Mouse (Mus musculus) NIH3T3 (cell line): Measurements from ENCODE around the gene Rps6ka5.

Source experiments
- DNase-seq: peaks from one replicate; pipeline ENCODE4 v3.0.0-alpha.2; 2012; ENCODE audit warnings: low read depth

The Rps6ka5 gene

DNA sequence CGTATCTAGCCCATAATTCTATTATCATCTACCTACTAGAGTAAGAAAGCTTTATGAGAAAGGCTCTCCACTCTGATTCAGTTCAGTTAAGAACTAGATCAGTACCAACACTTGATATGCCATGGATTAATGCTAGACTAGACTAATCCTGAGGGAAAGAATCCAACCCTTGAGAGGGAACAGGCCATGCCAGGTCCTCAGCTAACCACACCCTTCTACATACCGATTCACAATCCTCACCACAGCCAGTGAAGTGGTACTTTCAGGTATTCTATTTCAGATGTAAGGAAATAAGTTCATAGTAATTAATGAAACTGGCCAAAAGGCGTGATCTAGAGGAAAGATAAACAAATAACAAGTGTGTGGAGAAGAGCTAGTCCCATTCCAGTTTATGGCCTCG lies 70.8 kb downstream of the Rps6ka5 start:
- DNase-seq = no peak

DNA sequence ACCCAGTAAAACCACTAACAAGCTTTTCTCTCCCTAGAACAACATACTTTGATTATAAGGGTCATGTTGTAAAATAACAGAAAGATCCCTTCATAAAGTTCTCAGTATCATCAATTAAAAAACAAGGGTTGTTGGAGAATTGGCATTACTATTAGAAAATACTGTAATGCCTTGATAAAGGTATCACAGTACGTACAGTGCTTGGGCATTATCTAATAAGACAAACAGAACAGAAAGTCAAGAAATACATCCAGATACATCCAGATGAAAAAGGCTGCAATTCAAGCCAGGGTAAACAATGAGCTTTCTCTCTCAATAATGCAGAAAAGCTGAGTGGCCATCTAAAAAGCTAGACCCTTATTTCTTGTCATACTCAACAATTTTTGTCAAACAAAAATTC lies 84.8 kb downstream of the Rps6ka5 start:
- DNase-seq = no peak

DNA sequence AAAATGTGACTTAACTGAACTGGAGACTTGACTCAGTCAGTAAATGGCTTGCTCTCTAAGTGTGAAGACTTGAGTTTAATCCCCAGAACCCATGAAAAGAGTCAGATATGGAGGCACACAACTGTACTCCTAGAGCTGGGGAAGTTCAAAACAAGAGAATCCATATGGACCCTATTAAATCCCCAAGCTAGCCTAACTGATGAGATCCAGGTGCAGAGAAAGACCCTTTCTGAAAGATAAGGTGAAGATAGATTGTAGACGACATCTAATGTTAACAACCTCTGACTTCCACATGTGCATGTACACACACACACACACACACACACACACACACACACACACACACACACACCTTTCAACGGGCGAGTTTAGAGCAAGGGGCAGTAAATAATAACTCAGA lies 86.1 kb downstream of the Rps6ka5 start:
- DNase-seq = no peak

DNA sequence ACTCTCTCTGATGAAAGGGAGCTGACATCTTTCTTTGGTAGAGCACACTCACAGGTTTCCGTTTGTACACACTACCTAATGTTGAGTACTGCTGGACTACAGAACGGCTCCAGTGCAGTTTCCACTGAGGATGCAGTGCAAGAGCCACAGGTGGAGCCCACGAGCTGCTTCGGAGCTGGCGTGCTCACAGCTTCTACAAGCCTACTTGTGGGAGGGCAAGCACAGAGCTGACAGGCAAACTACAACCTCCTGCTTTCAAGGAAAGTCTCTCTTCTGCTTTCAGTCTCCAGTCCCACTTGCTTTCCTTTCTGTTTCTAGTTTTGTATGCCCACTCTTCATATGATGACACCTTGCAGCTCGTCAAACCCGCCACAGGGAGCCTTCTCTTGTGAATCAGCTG lies 87.1 kb downstream of the Rps6ka5 start:
- peak; percentile 31 for DNase-seq

DNA sequence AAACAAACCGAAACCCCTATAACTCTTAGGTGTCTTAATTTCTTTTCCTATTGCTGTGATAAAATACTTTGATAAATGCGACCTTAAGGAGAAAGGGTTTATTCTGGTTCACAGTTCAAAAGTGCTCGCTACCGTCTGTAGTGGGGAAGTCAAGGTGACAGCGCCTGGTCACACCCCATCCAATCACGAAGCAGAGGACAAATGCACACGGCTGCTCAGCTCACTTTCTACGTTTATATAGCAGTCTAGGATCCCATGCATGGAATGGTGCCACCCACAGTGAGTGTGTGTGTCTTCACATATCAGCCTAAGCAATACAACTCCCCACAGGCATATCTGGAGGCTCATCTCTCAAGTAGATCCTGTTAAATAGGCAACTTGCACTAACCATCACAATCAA lies 88.9 kb downstream of the Rps6ka5 start:
- DNase-seq = no peak

DNA sequence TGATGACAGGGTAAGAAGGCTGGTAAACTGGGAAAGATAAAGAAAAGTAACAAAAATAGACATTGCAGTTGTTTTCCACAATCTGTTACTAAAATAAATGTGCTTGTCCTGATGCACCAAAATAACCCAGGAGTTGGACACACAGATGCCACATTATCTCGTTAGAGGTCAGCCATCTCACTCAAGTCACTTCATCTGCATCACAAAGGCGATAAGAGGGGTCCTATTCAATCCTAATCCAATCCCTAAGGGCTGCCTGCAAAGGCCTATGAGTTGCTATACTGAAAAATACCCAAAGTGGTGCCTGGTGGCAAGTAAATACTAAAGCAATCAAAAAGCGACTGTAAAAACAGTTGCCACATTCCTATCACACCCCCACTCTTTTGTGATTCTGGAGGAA lies 90.0 kb downstream of the Rps6ka5 start:
- no peak for DNase-seq

DNA sequence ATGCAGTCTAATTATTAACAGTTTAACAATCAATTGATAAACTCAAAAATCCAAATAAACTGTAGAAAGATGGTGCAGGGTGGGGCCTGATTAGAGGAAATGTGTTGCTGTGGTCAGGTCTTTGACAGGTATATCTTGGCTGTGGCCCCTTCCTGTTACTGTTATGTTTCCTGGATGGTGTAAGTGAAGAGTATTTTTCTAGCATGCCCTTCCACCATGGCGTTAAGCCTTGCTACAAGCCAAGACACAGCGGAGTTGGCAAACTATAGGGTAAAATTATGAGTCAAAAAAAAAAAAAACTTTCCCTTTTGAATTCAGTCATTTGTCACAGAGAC lies 90.5 kb downstream of the Rps6ka5 start:
- no peak for DNase-seq

DNA sequence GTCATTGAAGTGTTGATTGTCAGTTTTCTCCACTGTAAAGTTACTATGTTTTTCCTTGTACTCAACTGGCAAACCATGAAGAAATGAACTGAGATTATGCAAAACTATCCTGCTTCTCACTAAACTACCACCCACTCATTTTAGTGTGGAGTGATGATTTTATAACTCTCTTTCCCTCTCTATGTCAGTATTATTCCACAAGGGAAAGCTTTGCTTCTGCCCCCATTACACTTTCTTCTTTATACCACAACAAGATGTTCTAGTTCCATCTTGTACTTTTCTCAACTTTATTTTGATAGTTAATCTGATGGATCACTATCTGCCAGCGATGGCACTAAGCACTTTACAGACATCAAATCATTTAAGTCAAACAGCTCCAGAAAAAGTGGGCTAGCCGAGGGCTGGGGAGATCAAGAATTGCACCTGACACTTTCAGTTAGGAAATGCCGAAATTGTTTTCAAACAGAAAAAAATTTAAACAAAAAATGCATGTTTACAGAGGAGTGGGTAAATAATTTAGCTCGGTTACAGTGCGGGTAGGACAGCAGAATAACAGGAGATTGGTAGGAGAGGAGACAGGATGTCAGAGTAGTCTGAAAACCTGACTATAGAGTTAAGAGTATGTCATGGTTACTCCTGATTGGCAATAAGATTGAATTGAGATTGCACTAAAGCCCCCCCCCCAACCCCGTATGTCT lies 91.0 kb downstream of the Rps6ka5 start:
- no peak for DNase-seq

DNA sequence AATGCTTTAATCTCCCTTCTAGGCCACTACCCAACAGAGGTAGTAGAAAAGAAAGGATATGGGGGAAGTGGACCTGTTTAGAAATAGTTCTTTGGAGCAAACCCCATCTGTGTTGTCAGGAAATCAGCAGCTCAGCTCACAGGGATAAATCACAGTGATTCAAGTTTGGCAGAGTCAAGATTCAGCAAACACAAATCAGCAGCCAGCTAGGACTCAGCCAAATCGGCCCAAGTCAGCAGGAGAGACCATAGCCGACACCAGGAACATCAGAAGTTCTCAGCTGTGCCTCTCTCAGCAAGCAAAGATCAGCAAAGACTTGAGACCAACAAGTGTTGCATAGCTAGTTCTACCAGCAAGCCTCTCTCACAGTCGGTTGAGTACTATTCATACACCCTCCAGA lies 93.6 kb downstream of the Rps6ka5 start:
- no peak for DNase-seq

DNA sequence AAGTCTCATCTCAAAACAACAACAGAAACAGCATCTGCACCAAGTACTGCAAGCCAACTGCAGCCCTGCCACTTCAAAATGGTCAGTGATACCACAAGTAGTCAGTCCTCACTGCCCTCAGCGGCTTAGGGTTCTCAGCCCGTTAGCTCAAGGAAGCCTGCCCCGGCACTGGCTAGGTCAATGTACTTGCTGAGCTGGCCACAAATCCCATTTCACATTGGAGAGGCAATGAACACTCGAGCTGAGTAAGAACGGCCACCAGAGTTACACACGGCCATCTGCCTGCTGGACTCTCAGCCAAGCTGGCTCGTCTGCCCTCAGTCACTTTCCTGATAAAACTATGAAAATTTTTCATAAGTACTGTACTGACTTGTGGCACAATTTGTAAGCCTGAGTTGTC lies 95.5 kb downstream of the Rps6ka5 start:
- no peak for DNase-seq

DNA sequence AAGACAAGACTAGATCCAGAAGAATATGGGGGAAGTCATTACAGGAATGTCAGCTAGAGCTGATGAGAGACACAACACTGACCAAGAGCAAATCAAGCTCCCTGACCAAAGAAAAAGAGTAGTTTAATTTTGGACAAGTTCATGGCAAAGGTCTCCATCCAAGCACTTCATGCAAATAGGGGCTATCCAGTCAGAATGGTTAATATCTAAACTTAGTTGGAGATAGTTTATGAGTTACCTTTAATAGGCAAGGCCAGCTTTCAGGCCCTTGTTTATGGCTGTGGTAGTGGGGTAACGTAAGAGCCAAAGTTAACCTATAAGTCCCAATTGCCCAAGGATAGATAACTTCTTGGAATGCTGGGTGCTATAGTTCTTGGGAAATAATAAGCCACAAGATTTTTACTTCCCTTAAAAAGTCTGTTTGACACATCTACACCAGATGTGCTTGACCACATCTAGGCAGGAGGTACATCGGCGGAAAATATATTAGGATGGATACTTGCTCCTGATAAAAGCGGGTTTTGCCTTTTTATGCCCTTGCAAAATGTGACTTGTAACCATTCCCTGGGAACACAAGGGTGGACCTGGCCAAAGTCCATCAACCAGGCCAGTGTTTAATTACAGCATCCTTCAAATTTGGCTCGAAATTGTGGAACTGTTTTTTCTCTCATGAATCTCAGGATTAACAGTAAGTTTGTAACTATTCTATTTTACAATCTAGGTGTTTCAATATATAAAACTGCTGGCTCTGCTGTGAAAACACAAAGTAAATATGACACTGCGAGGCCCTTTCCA lies 97.5 kb downstream of the Rps6ka5 start:
- no peak for DNase-seq

DNA sequence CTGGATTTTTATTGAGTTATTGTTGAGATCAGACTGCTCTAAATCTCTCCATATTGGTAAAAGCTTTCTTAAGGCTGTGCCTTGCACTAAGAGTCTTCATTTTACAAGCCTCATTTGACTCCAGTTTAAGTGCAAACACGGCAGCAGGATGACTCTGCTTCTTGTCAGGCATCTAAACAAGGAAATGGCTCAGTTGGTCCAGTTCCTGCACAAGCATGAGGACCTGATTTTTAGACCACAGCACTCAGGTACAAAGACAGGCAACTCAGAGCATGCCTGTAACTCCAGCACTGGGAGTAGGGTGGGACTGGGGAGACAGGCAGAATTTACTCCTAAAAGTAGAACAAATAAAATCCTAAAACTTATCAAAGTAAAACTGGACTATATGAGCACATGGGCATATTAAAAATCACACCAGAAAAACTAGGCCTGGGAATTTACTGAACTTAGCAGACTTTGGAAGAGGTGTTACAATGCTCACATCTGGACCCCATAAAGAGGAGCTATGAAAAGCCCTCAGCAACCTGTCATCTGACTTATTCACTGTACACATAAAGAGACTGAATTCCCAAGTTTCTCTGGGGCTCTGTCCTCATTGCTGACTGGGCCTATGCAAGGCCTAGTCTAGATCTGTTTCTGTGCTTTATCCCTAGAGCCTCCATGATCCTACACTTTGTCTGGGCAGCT lies 99.6 kb downstream of the Rps6ka5 start:
- no peak for DNase-seq

DNA sequence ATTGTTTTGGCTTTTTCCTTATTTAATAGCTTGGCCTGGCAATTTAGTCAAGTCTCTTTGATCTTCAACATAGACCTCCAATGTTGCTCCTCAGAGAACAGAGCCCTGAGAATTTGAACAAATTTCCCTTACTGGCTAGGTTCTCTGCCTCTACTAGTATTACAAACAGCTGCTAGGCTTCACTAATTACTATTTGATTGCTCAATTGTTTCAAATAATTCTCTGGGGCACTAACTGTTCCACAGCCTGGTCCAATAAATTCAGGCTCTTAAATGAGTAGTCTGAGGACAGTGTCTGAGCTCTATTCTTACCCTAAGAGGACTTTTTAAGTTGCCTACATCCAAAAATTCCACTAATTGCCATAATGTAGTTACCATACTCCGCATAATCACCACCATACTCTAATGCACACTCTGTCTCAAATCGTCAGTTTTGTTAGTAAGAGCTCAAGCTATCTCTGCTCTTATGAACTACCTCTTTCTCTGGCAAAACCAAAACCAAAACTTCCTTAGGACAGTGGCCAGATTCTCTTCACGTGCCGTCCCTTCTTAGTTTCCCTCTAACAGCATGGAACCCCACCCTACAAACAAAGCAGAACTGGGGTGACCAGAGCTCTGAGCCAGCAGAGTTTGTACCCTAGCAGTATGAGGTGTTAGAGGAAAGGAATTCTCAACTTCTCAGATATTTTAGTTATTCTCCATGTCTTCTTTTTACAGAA lies 100.4 kb downstream of the Rps6ka5 start:
- no peak for DNase-seq

DNA sequence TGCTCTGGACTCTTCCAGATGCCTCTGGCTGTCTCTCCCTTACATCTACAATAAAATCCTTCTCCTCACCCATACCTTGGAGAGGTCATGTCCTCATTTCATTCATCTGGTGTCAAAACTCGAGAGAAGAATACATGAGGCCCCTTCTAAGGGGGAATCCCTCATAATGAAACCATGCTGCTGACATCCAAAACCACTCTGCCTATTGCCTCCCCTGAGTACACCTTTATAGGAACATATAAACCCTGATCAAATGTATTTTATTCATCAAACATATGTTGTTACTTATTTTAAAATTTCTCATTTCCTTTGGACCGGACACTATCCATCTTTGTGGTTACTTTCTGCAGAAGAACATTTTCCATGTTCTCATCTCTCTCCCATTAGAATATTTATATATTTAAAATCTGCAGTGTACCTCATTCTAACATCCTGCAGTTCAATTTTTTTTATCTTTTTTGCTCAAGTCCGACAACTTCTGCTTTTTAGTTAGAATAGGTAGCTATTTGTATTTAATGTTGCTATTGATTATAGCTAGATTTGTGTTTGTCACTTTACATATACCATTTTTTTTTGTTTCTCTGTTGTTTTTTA lies 101.8 kb downstream of the Rps6ka5 start:
- DNase-seq = no peak

DNA sequence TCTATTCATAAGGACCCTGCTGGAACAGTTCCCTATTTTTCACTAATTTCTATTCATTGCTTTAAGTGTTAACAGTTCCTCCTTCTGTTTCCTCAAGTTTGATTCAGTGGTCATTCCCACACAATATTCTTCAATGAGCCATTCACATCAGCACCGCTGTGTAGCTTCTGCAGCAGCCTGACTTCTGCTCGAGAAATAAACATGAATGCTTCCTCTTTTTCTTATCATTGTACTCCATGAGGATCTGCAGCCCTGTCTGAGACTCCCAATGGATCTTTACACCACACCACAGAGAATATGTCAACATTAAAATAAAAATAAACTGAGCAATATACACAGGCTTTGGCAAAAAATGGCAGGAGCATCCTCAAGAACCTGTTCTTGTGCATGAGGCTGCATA lies 111.5 kb downstream of the Rps6ka5 start:
- no peak for DNase-seq

DNA sequence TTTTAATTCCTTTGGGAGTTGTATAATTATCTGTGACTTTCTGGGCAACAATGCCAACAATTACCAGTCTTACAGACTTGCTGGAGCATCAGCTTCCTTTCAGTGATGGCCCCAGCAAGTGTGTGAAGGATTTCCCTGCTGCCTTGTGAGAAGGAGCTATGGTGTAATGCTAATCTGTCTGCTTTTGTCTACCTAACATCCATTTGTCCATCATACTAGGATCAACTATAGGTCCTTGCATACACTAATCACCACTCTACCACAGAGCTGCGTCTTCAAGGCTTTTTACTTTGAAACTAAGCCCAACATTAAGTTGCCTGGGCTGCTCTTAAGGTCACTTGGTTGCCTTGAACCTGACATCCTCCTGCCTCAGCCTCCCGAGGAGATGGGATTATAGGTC lies 112.9 kb downstream of the Rps6ka5 start:
- no peak for DNase-seq

DNA sequence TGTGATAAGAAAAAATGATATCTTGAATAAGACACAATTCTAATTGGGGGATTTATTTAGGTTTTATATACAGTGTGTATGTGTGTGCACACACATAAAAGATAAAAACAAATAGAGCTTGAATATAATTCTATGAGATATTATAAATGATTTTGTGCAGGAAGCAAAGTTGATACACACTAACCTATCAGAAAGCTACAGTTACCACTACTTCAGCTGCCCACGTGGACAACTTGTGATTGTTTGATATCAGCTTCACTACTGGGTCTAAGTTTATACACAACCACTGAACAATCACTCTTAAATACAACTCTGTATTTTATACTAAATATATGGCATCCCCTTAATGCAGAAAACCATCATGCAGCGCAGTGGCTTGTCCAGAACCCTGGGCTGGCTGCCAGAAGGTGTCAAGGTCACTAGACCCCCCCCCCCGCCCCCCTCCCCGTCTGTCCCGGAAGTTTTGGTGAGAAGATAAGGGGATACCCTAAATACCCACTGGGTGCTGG lies 113.5 kb downstream of the Rps6ka5 start:
- no peak for DNase-seq

DNA sequence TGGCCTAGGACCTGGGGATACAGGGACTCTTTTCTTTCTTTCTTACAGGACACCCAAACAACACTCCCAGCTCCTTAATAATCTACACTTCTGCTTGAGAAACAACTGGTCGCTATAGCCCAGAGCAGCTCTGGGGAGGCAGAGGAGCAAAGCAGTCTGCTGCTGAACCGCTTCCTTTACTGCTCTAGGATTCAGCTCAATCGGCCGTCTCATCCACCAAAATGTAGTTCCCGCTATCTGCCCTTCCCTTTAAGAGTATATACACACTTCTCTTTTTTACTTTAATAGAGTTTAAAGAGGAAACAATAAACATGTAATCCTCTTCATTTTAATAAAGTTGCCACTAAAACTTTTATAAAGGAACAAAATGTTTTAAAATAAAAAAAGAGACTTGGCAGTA lies 117.0 kb downstream of the Rps6ka5 start:
- DNase-seq = no peak

DNA sequence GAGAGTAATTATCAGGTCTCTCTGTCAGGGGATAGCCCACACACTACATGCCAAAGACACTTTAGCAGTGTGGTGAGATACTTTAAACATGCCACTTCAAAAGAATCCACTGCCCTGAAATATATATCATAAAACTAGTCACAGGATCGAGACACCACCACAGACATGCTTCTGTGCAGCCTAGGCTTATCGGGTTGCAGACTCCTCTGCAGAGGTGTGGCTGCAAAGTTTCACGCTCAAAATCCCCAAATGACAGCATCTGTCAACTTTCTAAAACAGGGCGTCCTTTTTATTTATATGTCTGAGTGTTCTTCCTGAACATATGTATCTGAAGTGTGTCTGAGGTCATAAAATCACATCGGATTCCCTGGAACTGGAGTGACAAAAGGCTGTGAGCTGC lies 117.7 kb downstream of the Rps6ka5 start:
- no peak for DNase-seq

DNA sequence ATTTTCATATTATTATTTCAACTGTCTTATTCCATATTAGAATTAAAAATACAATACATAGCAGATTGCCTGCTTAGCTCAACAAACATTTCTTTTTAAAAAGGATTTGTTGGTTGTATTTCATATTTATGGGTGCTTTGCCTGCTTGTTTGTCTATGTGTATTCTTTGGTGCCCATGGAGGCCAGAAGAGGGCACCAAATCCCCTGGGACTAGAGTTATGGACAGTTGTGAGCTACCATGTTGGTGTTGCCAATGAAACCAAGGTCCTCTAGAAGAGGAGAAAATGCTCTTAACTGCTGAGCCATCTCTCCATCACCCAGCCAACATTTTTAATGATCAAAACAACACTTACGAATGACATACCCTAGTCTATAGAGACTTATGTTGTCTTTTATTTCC lies 120.0 kb downstream of the Rps6ka5 start:
- peak; percentile 14 for DNase-seq

DNA sequence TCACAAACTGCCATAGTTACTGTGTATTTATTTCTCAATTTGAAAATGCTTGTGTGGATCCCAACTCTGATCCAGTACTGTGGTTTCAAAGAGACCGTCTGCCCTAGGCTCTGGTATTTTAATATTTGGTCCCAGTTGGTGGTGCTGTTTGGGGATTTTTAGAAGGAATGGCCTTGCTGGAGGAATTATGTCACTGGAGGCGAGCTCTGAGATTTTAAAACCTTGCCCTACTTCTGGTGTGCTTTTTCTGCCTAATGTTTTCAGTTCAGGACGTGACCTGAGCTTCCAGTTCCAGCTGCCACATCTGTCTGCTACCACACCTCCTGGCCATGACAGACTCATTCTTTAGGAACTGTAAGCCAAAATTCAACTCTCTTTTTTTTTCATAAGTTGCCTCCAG lies 121.2 kb downstream of the Rps6ka5 start:
- DNase-seq = no peak

DNA sequence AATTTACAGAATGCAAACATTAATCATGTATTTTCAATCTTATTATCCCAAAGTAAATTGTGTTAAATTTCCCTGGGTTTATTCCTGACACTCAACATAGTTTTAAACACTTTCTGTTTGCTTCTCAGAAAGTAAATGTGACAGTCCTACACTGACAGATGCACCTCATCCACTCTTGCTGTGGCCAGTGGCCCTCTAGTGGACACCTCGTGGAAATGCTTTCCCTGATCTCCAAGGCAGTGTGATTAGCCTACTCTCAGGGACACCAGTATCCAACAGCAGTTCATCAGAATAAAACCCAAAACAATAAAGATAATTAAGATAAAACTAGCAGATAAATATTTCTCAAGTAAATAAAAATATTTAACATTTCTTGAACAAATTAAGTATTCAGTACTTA lies 122.2 kb downstream of the Rps6ka5 start:
- DNase-seq = peak; percentile 74
